Mouse (Mus musculus) embryo, embryonic 10.5 days (tissue): ENCODE data around the gene Exosc5.

ENCODE experiments used
- DNase-seq: peaks from one replicate; pipeline ENCODE4 v3.0.0-alpha.2; 2015; ENCODE audit warnings: low spot score

Gene Exosc5

DNA sequence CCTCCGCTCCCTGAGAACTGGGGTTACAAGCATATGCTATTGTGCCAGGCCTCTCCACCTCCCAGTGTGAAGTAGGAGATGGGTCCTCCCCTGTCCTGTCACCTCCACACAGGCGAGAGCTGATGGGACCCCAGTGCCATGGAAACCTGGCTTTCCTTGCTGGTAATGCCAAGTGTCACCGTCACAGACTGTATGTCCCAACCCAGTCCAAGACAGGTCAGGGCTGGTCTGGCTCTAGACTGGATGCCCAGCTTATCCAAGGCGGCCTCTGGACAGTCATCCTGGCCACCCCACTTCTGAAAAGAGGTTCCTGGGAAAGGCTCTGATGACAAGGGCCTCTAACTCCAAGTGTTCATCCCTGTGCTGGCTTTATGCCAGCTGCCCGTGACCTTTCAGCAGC, 21.9 kb upstream of the Exosc5 start:
- DNase-seq: no peak

DNA sequence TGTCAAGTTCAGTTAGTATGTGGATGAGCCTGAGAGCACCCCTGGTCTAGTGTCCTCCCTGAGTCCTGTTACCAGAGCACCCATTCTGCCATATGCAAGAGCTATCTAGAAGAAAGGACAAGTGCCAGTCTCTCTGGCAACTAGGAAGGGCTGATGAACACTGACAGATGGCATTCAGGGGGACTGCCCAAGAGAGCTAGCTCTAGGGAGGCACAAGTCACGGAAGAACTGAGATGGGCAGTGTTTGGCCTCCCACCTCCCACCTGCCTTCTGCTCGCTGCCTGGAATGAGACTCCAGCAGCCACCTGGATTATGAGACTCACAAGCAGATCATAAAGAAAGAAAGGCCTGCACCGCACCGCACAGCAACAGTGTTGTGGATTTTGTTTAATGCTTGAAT, 19.2 kb upstream of the Exosc5 start:
- no peak for DNase-seq

DNA sequence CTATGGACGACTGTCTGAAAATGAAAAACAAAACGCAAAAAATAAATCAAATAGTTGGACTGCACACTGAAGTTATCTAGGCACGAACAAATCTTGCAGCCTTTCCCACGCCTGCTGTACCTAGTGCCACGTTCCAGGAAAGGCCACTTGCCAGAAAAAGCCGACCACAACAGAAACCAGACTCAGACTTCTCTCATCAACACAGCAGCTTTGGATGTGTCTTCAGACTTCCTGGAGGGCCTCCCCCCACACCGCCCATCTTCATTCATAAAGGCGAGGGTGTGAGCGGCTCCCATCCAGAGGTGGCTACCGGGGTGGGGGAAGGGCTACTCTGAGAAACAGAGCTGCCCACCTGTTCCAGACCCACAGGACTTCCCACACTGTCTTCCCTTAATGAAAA, 14.8 kb upstream of the Exosc5 start:
- no peak for DNase-seq

- DNase-seq: no peak
Measured at GRCm38 (mm10) chr7:25644631-25645030, 14.3 kb upstream of the Exosc5 start.

DNA sequence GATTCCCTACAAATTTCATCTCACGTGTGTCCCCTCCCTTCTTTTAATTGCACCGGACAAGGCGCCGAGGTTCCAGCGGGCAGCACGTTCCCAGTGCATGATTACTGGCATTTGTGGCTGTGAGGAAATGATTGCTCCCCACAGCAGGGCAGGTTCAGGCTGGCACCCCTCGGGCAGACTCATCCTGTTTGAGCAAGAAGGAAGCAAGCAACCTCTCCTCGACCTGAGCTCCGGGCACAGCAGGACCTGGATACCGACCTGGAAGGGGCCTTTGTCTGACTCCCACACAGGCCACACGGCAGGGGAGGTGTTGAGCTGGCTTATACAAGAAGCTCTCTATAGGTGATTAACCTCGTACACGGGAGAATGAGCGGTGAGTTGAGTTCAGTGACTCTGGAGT, 13.9 kb upstream of the Exosc5 start:
- DNase-seq: no peak

DNA sequence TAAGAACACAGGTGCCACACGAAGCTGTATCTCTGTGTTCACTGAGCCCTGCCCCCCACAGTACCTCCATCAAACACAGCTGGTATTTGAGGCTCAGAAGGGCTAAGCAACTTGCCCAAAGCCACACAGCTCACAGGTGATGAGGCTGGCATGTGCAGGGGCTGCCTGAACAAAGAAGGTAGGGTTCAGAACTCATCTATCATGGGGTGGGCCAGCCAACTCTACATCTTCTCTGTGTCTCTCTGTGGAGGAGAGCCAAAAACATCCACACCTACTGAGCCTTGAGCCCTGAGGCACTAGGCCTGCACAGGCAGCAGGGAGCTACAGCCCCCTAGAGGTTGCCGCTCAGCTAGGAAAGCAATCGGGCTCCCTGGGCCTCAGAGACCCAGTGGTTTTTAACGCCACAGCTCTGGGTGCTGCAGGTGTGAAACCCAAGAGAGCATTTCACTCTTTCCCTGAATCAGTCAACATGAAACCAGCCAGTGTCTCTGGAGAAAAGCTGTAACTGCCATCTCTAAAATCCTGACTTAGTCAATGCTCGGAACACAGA, 11.3 kb upstream of the Exosc5 start:
- no peak for DNase-seq

GRCm38 (mm10) chr7:25649839-25650238, 9.1 kb upstream of the Exosc5 start:
- no peak for DNase-seq

DNA sequence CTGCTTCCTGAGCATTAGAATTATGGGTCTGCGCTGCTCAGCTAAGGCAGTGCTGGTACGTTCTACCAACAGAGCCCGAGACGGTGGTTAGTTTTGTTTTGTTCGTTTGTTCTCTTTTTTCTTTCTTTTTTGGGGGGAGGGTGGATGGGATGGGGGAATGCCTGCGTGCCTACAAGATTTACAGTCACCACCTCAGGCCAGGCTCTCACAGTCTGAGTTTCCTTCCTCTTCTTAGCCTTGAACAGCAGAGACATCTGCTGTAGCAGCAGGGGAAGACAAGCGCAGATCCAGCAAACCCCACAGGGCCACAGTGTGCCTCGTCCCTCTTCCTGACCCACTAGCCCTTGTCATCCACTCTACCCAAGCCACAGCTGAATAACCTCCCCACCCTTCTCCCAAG, 7.7 kb upstream of the Exosc5 start:
- no peak for DNase-seq

GRCm38 (mm10) chr7:25652244-25652759, 6.7 kb upstream of the Exosc5 start:
- DNase-seq: no peak

DNA sequence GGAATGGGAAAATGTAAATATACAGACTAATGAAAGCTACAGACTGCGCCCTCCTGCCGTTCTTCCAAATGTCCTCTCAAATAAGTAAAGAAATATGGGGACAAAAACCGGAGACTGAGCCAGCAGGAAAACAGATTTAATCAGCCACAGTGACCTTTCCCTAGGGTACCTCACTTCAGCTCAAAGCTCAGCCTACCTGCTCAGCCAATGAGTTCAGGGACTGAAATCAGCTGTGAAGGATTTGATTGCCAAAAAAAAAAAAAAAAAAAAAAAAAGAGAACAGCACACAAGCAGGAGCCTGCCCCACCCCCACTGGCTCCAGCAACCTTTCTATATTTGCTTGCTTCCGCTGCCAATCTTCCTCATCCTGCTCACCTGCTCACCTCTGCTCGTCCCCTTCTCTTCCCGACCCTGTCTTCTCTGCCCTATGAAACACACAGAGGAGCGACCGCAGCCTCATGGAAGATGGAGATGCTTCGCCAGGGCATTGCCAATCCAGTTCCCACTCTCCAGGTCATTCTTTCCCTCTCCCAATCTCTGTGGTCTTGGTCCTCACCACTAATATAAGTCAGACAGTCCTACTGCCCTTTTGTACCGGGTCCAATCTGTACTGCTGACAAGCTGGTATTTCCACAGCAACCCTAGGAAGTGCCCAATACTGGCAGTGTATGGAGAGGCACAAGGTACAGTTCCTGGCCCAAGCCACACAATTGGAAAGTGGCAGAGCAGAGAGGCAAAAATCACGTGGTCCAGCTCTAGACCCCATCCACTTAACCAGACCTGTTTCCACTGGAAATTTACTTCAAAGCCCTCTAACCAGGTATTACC, 3.1 kb upstream of the Exosc5 start:
- DNase-seq: no peak

GRCm38 (mm10) chr7:25657785-25658184, 1.2 kb upstream of the Exosc5 start:
- no peak for DNase-seq

DNA sequence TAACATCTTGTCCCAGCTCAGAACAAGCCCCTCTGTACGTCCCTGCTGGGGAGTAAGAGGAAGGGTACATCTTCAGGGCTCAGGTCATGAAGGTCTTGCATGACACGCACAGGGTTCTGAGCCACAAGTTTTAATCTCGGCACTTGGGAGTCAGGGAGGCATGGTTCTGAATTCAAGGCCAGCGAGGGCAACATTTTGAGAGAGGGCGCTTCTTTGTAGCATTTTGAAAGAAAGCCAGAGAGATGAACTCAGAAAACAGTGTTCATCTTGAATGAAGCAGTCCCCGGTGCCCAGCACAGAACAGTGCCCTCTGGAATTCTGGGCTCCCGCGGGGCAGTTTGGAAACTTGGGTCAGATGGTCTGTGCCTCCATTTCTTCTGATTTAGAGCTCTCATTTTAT, 7.4 kb downstream of the Exosc5 start:
- DNase-seq: no peak

DNA sequence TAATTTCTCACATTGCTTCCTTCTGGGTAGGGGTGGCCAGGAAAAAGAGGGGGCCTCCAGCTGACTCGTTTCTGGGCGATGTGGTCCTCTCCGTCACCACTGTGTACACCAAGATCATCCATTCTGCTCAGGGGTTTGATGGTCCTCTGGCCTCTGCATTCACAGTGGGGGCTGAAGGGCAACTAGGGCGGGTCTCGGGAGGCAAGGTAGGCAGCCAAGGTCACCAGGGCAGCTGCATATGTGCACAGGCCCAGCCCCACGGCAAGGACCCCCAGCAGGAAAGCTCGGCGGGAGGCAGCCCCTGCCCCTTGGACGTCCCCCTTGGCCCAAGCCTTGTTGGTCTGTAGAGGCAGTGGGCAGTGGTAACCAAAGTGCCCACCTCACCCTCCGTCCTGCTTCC, 10.2 kb downstream of the Exosc5 start:
- DNase-seq: no peak

DNA sequence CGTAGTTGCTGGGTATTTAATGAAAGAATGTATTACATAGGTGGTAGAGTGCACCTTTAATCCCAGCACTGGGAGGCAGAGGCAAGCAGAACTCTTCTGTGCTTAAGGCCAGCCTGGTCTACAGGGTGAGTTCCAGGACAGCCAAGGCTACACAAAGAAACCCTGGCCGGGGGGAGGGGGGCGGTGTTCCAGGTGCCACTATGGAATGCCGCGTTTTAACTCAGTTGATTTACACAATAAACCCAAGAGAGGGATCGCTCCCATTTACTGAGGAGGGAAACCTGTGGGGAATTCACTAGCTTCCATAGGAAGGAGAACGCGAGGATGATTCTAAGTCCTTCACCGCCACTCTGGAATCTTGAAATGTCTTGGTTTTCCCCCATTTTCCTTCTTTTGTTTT, 10.7 kb downstream of the Exosc5 start:
- DNase-seq: no peak

GRCm38 (mm10) chr7:25670096-25670495, 11.1 kb downstream of the Exosc5 start:
- no peak for DNase-seq

DNA sequence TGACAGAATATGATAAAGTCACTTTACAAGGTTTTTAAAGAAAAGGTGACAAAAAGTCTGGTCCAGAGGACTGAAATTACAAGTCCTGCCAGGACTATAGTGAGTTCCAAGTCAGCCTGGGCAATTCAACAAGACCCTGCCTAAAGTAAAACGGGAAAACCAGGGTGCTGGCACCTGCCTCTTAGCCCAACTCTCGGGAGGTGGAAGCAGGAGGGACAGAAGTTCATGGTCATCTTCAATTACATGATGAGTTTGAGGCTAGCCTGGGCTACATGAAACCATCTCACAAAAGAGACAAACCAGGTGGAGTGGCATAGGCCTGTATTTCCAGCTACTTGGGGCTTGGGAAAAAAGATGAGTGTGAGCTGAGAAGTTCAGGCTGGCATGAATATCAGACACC, 12.7 kb downstream of the Exosc5 start:
- DNase-seq: no peak

- DNase-seq: no peak
Measured at GRCm38 (mm10) chr7:25672442-25672841, 13.5 kb downstream of the Exosc5 start.

DNA sequence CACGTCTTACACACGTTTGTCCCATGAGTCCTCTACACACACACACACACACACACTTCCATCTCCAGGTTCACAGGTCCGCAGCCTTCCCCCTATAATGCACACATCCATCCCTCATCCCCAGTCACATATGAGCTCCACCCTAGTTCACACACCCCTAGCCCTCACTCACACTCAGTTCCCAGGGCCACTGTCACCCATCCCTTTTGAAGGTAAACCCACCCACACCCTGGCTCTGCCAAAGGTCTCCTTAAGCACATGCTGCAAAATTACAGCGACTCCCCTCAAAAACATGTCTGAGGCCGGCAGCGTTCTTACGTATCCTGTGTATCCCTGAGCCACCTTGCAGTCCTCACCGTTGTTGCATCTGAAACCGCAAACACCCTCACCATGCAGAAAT, 15.3 kb downstream of the Exosc5 start:
- no peak for DNase-seq

GRCm38 (mm10) chr7:25674719-25675300, 15.8 kb downstream of the Exosc5 start, which contains the start of gene Tmem91:
Gene Tmem91, minus strand, starts transcription at chr7:25675166.
- no peak for DNase-seq

GRCm38 (mm10) chr7:25675405-25675804, 16.4 kb downstream of the Exosc5 start:
- no peak for DNase-seq

GRCm38 (mm10) chr7:25676085-25676781, 17.3 kb downstream of the Exosc5 start:
- DNase-seq: no peak

DNA sequence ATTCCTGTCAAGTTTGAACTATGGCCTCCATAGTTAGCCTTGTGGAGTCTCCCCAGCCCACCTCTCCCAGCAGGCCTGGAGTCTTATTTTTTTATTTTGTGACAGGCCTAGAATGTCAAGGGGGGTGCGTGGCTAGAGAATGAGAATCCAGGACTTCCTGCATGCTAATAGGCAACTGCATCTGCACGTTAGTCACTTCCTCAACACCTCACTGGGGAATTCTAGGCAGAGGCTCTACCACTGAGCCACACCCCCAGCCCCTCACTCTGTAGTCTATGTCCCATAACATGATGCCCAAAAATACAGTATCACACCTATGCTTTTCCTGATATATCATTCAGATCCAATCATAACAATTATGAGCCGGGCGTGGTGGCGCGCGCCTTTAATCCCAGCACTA, 18.0 kb downstream of the Exosc5 start:
- no peak for DNase-seq

- DNase-seq: peak; percentile 43
Measured at GRCm38 (mm10) chr7:25679971-25680370, 21.0 kb downstream of the Exosc5 start.
